Mouse (Mus musculus) stomach, embryonic 16.5 days (tissue): ENCODE results near the gene Frmd4a. TPM values are rescaled to one million over a fixed set of nuclear protein-coding genes. Genes with fewer than 3 reads are reported as not detected.

ENCODE experiments used
- ATAC-seq: fragments of 200-750 bp; cut with Nextera tagmentation; 2 replicates; pipeline ENCODE4 v1.8.0; 2017; ENCODE audit warnings: moderate number of reproducible peaks, moderate TSS enrichment; ENCODE audit not compliant: insufficient read depth, low FRiP score
- H3K27ac ChIP-seq: fragments of 300-500 bp; sonication (generic); 2 replicates; pipeline ENCODE4 v1.5.1; 2014; ENCODE audit warnings: low read length
- H3K27me3 ChIP-seq: fragments of 300-500 bp; sonication (generic); 2 replicates; pipeline ENCODE4 v1.6.1; 2014; ENCODE audit warnings: low read length, control low read depth, mixed read lengths; ENCODE audit not compliant: control insufficient read depth, insufficient read depth
- H3K36me3 ChIP-seq: fragments of 300-500 bp; sonication (generic); 2 replicates; pipeline ENCODE4 v1.6.1; 2014; ENCODE audit warnings: low read length; ENCODE audit not compliant: control insufficient read depth, insufficient read depth
- H3K4me1 ChIP-seq: fragments of 300-500 bp; sonication (generic); 2 replicates; pipeline ENCODE4 v1.6.1; 2014; ENCODE audit warnings: low read length, control low read depth, mixed read lengths; ENCODE audit not compliant: control insufficient read depth, insufficient read depth
- H3K4me2 ChIP-seq: fragments of 300-500 bp; sonication (generic); 2 replicates; pipeline ENCODE4 v1.6.1; 2014; ENCODE audit warnings: low read depth, low read length, mixed read lengths
- H3K4me3 ChIP-seq: fragments of 300-500 bp; sonication (generic); replicated peaks from 2 replicates; pipeline ENCODE4 v1.5.1; 2014; ENCODE audit warnings: mild to moderate bottlenecking, low read length
- H3K9ac ChIP-seq: fragments of 300-500 bp; sonication (generic); 2 replicates; pipeline ENCODE4 v1.6.1; 2014; ENCODE audit warnings: low read length
- H3K9me3 ChIP-seq: fragments of 300-500 bp; sonication (generic); replicated peaks from 2 replicates; pipeline ENCODE4 v1.6.1; 2016; ENCODE audit warnings: low read length, control low read depth; ENCODE audit not compliant: control insufficient read depth
- WGBS: fragments of 180-500 bp; shearing (Covaris S2); extraction: QIAGEN DNeasy Blood & Tissue Kit; methylation state at CpG from one replicate; pipeline ENCODE4 v1.1.7; 2014; 5-methylcytosine and 5-hydroxymethylcytosine counted together
- polyA plus RNA-seq: library from polyadenylated mRNA; unstranded; fragments of >200 nt; fragmentation: Nextera tagmentation; extraction: Ambion mirVana; gene quantifications from 2 replicates; pipeline ENCODE4 v1.2.1, GENCODE M21; 2015

Frmd4a gene
- polyA plus RNA-seq, 1 experiment from 2014 or later = 19.6 TPM

- Histone ChIP-seq H3K4me3 (no peak overlapping the region), H3K27me3 (no peaks in the 10 kb centered on the region), H3K4me2 (no peak overlapping the region), H3K4me1 (no peaks in the 10 kb centered on the region), H3K9ac (no peak overlapping the region), H3K9me3 (no peaks in the 10 kb centered on the region), H3K27ac (no peak overlapping the region), H3K36me3 (no peaks in the 10 kb centered on the region)
- no peak for ATAC-seq
- WGBS = 49% methylated on average over 3 of the region's 3 CpGs
Measured at GRCm38 (mm10) chr2:4042009-4042408, 24.5 kb downstream of the Frmd4a start.

- 79% methylated on average over 2 of the region's 2 CpGs for WGBS
- Histone ChIP-seq H3K4me2 (no peak overlapping the region), H3K9me3 (no peaks in the 10 kb centered on the region), H3K4me3 (no peak overlapping the region), H3K36me3 (no peaks in the 10 kb centered on the region), H3K9ac (no peak overlapping the region), H3K27ac (no peak overlapping the region), H3K27me3 (no peaks in the 10 kb centered on the region), H3K4me1 (no peaks in the 10 kb centered on the region)
- ATAC-seq = no peak
Measured at GRCm38 (mm10) chr2:4055481-4055880, 38.0 kb downstream of the Frmd4a start.

GRCm38 (mm10) chr2:4060675-4061074, 43.2 kb downstream of the Frmd4a start:
- Histone ChIP-seq H3K27me3 (no peaks in the 10 kb centered on the region), H3K9me3 (no peaks in the 10 kb centered on the region), H3K27ac (no peak overlapping the region), H3K4me3 (no peak overlapping the region), H3K4me2 (no peak overlapping the region), H3K9ac (no peak overlapping the region), H3K36me3 (no peaks in the 10 kb centered on the region), H3K4me1 (no peaks in the 10 kb centered on the region)
- ATAC-seq = no peak
- WGBS = 58% methylated on average over 2 of the region's 2 CpGs

- Histone ChIP-seq H3K9me3 (no peaks in the 10 kb centered on the region), H3K4me3 (no peak overlapping the region), H3K4me2 (no peak overlapping the region), H3K27ac (no peak overlapping the region), H3K27me3 (no peaks in the 10 kb centered on the region), H3K9ac (no peak overlapping the region), H3K4me1 (no peaks in the 10 kb centered on the region), H3K36me3 (no peaks in the 10 kb centered on the region)
- no peak for ATAC-seq
- 51% methylated on average over 7 of the region's 7 CpGs for WGBS
Measured at GRCm38 (mm10) chr2:4071831-4072230, 54.3 kb downstream of the Frmd4a start.

- H3K4me2 ChIP-seq = no peak overlapping the region
- ATAC-seq = no peak
- no peaks in the 10 kb centered on the region for H3K4me1 ChIP-seq
- no peaks in the 10 kb centered on the region for H3K9me3 ChIP-seq
- WGBS = 81% methylated on average over 6 of the region's 6 CpGs
- no peak overlapping the region for H3K27ac ChIP-seq
- no peak overlapping the region for H3K4me3 ChIP-seq
- H3K27me3 ChIP-seq = no peaks in the 10 kb centered on the region
- H3K9ac ChIP-seq = no peak overlapping the region
- no peaks in the 10 kb centered on the region for H3K36me3 ChIP-seq
Measured at GRCm38 (mm10) chr2:4083877-4084276, 66.4 kb downstream of the Frmd4a start.

GRCm38 (mm10) chr2:4097601-4098000, 80.1 kb downstream of the Frmd4a start:
- no peak overlapping the region for H3K9ac ChIP-seq
- 74% methylated on average over 1 of the region's 1 CpGs for WGBS

GRCm38 (mm10) chr2:4098948-4099776, 81.6 kb downstream of the Frmd4a start:
- Histone ChIP-seq H3K9ac (no peak overlapping the region), H3K4me3 (no peak overlapping the region), H3K4me2 (no peak overlapping the region), H3K9me3 (no peaks in the 10 kb centered on the region), H3K36me3 (no peaks in the 10 kb centered on the region), H3K27me3 (no peaks in the 10 kb centered on the region), H3K4me1 (no peaks in the 10 kb centered on the region), H3K27ac (no peak overlapping the region)
- 67% methylated on average over 8 of the region's 8 CpGs for WGBS
- ATAC-seq = no peak

More at GRCm38 (mm10) chr2:4097601-4098000, 80.1 kb downstream of the Frmd4a start:
- Histone ChIP-seq H3K4me3 (no peak overlapping the region), H3K27me3 (no peaks in the 10 kb centered on the region), H3K9me3 (no peaks in the 10 kb centered on the region), H3K36me3 (no peaks in the 10 kb centered on the region), H3K4me2 (no peak overlapping the region), H3K27ac (no peak overlapping the region), H3K4me1 (no peaks in the 10 kb centered on the region)
- no peak for ATAC-seq

- Histone ChIP-seq H3K4me1 (no peaks in the 10 kb centered on the region), H3K4me2 (no peak overlapping the region), H3K36me3 (no peaks in the 10 kb centered on the region), H3K9ac (no peak overlapping the region), H3K9me3 (no peaks in the 10 kb centered on the region), H3K27ac (no peak overlapping the region), H3K4me3 (no peak overlapping the region), H3K27me3 (no peaks in the 10 kb centered on the region)
- no peak for ATAC-seq
Measured at GRCm38 (mm10) chr2:4099777-4100104, 82.2 kb downstream of the Frmd4a start.

- WGBS = 73% methylated on average over 2 of the region's 2 CpGs
Measured at GRCm38 (mm10) chr2:4101370-4101769, 83.9 kb downstream of the Frmd4a start.

More at GRCm38 (mm10) chr2:4101370-4101769, 83.9 kb downstream of the Frmd4a start:
- H3K9ac ChIP-seq = no peak overlapping the region
- no peaks in the 10 kb centered on the region for H3K4me1 ChIP-seq
- H3K27me3 ChIP-seq = no peaks in the 10 kb centered on the region
- no peak overlapping the region for H3K4me2 ChIP-seq
- H3K9me3 ChIP-seq = no peaks in the 10 kb centered on the region
- no peaks in the 10 kb centered on the region for H3K36me3 ChIP-seq
- ATAC-seq = no peak
- no peak overlapping the region for H3K4me3 ChIP-seq
- H3K27ac ChIP-seq = no peak overlapping the region
